20 mouse cellular contexts compared by ENCODE assay signal in the genomic region with DNA sequence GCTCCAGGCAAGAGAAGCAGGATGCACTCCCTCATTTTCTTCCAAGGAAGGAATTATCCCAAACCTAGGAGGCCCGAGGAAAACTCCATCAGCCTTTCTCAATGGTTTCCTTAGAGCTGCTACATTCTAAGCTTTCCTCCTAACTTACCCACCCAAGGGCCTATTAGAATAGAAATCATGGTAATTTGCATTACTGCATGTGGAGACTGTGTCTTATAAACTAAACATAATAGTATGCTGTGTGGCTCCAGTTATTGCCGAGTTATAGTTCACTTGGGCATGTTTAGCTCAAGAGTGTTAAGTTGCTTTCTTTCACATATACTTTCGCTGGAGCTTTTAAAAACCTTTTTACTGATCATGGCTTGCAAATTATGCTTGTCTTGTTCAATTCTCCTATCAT.
DNase-seq lines count a peak whose midpoint lies in the region; ATAC-seq and TF ChIP-seq lines count a peak whose summit lies in the region.
"Had no signal": no experiment of that assay in that cellular context is flagged by ENCODE, and none has a peak within 500 bp of the region (broad histone marks: within the 10 kb centered on the region; RNA-seq: fewer than 3 reads in every experiment).

No protein-coding gene starts in this region.

- H3K27me3 ChIP-seq in midbrain, postnatal 0 days (ENCODE audit: insufficient read depth, low read length): no peaks in the 10 kb centered on the region
- H3K27me3 ChIP-seq in midbrain, embryonic 10.5 days (ENCODE audit: low read depth, poor library complexity, severe bottlenecking): no peaks in the 10 kb centered on the region
- H3K27me3 ChIP-seq in embryonic facial prominence, embryonic 13.5 days: no peaks in the 10 kb centered on the region
- H3K27me3 ChIP-seq in limb, embryonic 10.5 days (ENCODE audit: low read depth, poor library complexity, severe bottlenecking): no peaks in the 10 kb centered on the region
- H3K27me3 ChIP-seq: forebrain, embryonic 12.5 days; forebrain, embryonic 15.5 days; hindbrain, embryonic 12.5 days; hindbrain, embryonic 15.5 days had no signal

- DNase-seq in midbrain, postnatal 0 days (ENCODE audit: low spot score): peak; percentile 7
- DNase-seq in midbrain, embryonic 10.5 days (ENCODE audit: low spot score): no peak
- DNase-seq in limb, embryonic 10.5 days (ENCODE audit: low spot score): no peak
- no peak for DNase-seq in heart, adult 18-20 months
- no peak for DNase-seq in embryo, embryonic 10 days (ENCODE audit: low spot score)
- DNase-seq: adrenal gland, adult 8-10 months; adrenal gland, postnatal 25 days; cerebellum, adult 11-12 months; cerebellum, adult 8-10 months; cerebellum, postnatal 10 days; cerebellum, postnatal 36 days; gastrocnemius, postnatal 36 days had no signal

- H3K4me1 ChIP-seq in midbrain, postnatal 0 days (ENCODE audit: insufficient read depth, low read length): no peaks in the 10 kb centered on the region
- H3K4me1 ChIP-seq in midbrain, embryonic 10.5 days: no peaks in the 10 kb centered on the region
- peaks cover 12% of the 10 kb centered on the region for H3K4me1 ChIP-seq in embryonic facial prominence, embryonic 13.5 days
- peaks cover 11% of the 10 kb centered on the region for H3K4me1 ChIP-seq in limb, embryonic 10.5 days
- H3K4me1 ChIP-seq: forebrain, embryonic 12.5 days; forebrain, embryonic 15.5 days; hindbrain, embryonic 12.5 days; hindbrain, embryonic 15.5 days had no signal

- whole genome bisulfite sequencing in midbrain, postnatal 0 days: 85% methylated on average over 3 of the region's 3 CpGs
- 89% methylated on average over 3 of the region's 3 CpGs for WGBS in midbrain, embryonic 10.5 days
- WGBS in embryonic facial prominence, embryonic 13.5 days: 41% methylated on average over 3 of the region's 3 CpGs
- WGBS in limb, embryonic 10.5 days: 75% methylated on average over 3 of the region's 3 CpGs

- H3K27ac ChIP-seq in midbrain, postnatal 0 days (ENCODE audit: low read depth, low read length): no peak overlapping the region
- no peak overlapping the region for H3K27ac ChIP-seq in midbrain, embryonic 10.5 days (replicated peaks)
- H3K27ac ChIP-seq in embryonic facial prominence, embryonic 13.5 days: peak overlapping the region; percentile 64
- peak overlapping the region; percentile 58; the same call in 1 of the 2 replicates for H3K27ac ChIP-seq in limb, embryonic 10.5 days
- H3K27ac ChIP-seq: forebrain, embryonic 12.5 days; forebrain, embryonic 15.5 days; hindbrain, embryonic 12.5 days; hindbrain, embryonic 15.5 days had no signal

- H3K36me3 ChIP-seq in midbrain, postnatal 0 days (ENCODE audit: insufficient read depth, low read length): no peaks in the 10 kb centered on the region
- H3K36me3 ChIP-seq in midbrain, embryonic 10.5 days: no peaks in the 10 kb centered on the region
- H3K36me3 ChIP-seq in embryonic facial prominence, embryonic 13.5 days: no peaks in the 10 kb centered on the region
- H3K36me3 ChIP-seq in limb, embryonic 10.5 days: no peaks in the 10 kb centered on the region
- H3K36me3 ChIP-seq: forebrain, embryonic 12.5 days; forebrain, embryonic 15.5 days; hindbrain, embryonic 12.5 days; hindbrain, embryonic 15.5 days had no signal

- no peak overlapping the region for H3K4me3 ChIP-seq in midbrain, postnatal 0 days (ENCODE audit: low read depth, low read length)
- no peak overlapping the region for H3K4me3 ChIP-seq in midbrain, embryonic 10.5 days
- no peak overlapping the region for H3K4me3 ChIP-seq in embryonic facial prominence, embryonic 13.5 days
- H3K4me3 ChIP-seq in limb, embryonic 10.5 days: no peak overlapping the region
- H3K4me3 ChIP-seq: erythroblast, embryonic 14.5 days; forebrain, embryonic 12.5 days; forebrain, embryonic 15.5 days; hindbrain, embryonic 12.5 days; hindbrain, embryonic 15.5 days had no signal

- ATAC-seq in midbrain, postnatal 0 days (ENCODE audit: low FRiP score): no peak
- ATAC-seq in embryonic facial prominence, embryonic 13.5 days (ENCODE audit: insufficient number of reproducible peaks, insufficient read depth, low FRiP score, low TSS enrichment, low read depth): no peak
- ATAC-seq: activated CD4-positive, CD25-positive, alpha-beta regulatory T cell, adult 4 months; forebrain, embryonic 15.5 days had no signal

- no peak for TF ChIP-seq CTCF in midbrain, postnatal 0 days (IDR thresholded peaks at IDR 0.05)

- no peaks in the 10 kb centered on the region for H3K9me3 ChIP-seq in midbrain, postnatal 0 days (ENCODE audit: low read length)
- no peaks in the 10 kb centered on the region for H3K9me3 ChIP-seq in midbrain, embryonic 10.5 days (replicated peaks)
- H3K9me3 ChIP-seq in embryonic facial prominence, embryonic 13.5 days: no peaks in the 10 kb centered on the region
- no peaks in the 10 kb centered on the region for H3K9me3 ChIP-seq in limb, embryonic 10.5 days (replicated peaks)
- H3K9me3 ChIP-seq: forebrain, embryonic 12.5 days; forebrain, embryonic 15.5 days; hindbrain, embryonic 12.5 days; hindbrain, embryonic 15.5 days had no signal

- H3K4me2 ChIP-seq in midbrain, postnatal 0 days (ENCODE audit: low read depth, low read length, poor library complexity, severe bottlenecking): no peak overlapping the region
- H3K4me2 ChIP-seq in embryonic facial prominence, embryonic 13.5 days: no peak overlapping the region
- H3K4me2 ChIP-seq: forebrain, embryonic 12.5 days; forebrain, embryonic 15.5 days; heart, embryonic 11.5 days; hindbrain, embryonic 12.5 days; hindbrain, embryonic 15.5 days had no signal

- no peak overlapping the region for H3K9ac ChIP-seq in midbrain, postnatal 0 days (replicated peaks; ENCODE audit: low read length, poor library complexity, severe bottlenecking)
- no peak overlapping the region for H3K9ac ChIP-seq in embryonic facial prominence, embryonic 13.5 days
- H3K9ac ChIP-seq: forebrain, embryonic 12.5 days; forebrain, embryonic 15.5 days; hindbrain, embryonic 12.5 days; hindbrain, embryonic 15.5 days had no signal

Comparison
In these comparisons a context has a peak if more than half of its experiments do, and no peak if none do; other contexts are left out.
1. H3K27ac ChIP-seq: peak in embryonic facial prominence, embryonic 13.5 days (single experiment) and limb, embryonic 10.5 days (single experiment); none in midbrain, postnatal 0 days (single experiment) and midbrain, embryonic 10.5 days (single experiment).